Mouse (Mus musculus) midbrain, embryonic 11.5 days (tissue): Measurements from ENCODE around the gene Fes. TPM values are rescaled to one million over a fixed set of nuclear protein-coding genes. Genes with fewer than 3 reads are reported as not detected.

Experiments
- ATAC-seq: fragments of 200-750 bp; cut with Nextera tagmentation; 2 replicates; pipeline ENCODE4 v1.8.0; 2017; ENCODE audit warnings: moderate TSS enrichment, moderate library complexity; ENCODE audit not compliant: low FRiP score
- DNase-seq: peaks from one replicate; pipeline ENCODE4 v3.0.0; 2015; ENCODE audit warnings: low spot score; ENCODE audit errors: missing footprints
- H3K27ac ChIP-seq: fragments of 300-500 bp; sonication (generic); 2 replicates; pipeline ENCODE4 v1.5.1; 2014; ENCODE audit warnings: low read depth, low read length
- H3K27me3 ChIP-seq: fragments of 300-500 bp; sonication (generic); 2 replicates; pipeline ENCODE4 v1.6.1; 2014; ENCODE audit warnings: mild to moderate bottlenecking, low read length, moderate library complexity, mixed read lengths; ENCODE audit not compliant: control insufficient read depth, insufficient read depth
- H3K36me3 ChIP-seq: fragments of 300-500 bp; sonication (generic); 2 replicates; pipeline ENCODE4 v1.6.1; 2014; ENCODE audit warnings: mild to moderate bottlenecking, low read length, moderate library complexity, mixed read lengths; ENCODE audit not compliant: control insufficient read depth, insufficient read depth
- H3K4me1 ChIP-seq: fragments of 300-500 bp; sonication (generic); 2 replicates; pipeline ENCODE4 v1.6.1; 2014; ENCODE audit warnings: low read length; ENCODE audit not compliant: control insufficient read depth, insufficient read depth
- H3K4me2 ChIP-seq: fragments of 300-500 bp; sonication (generic); 2 replicates; pipeline ENCODE4 v1.6.1; 2014; ENCODE audit warnings: mild to moderate bottlenecking, moderate library complexity
- H3K4me3 ChIP-seq: fragments of 300-500 bp; sonication (generic); 2 replicates; pipeline ENCODE4 v1.5.1; 2014; ENCODE audit warnings: low read depth, low read length
- H3K9ac ChIP-seq: fragments of 300-500 bp; sonication (generic); 2 replicates; pipeline ENCODE4 v1.6.1; 2014; ENCODE audit warnings: low read length
- H3K9me3 ChIP-seq: fragments of 300-500 bp; sonication (generic); 2 replicates; pipeline ENCODE4 v1.6.1; 2016; ENCODE audit warnings: low read length; ENCODE audit not compliant: control insufficient read depth
- WGBS: fragments of 180-500 bp; shearing (Covaris S2); extraction: QIAGEN DNeasy Blood & Tissue Kit; methylation state at CpG from one replicate; pipeline ENCODE4 v1.1.7; 2014; 5-methylcytosine and 5-hydroxymethylcytosine counted together
- polyA plus RNA-seq: library from polyadenylated mRNA; unstranded; fragments of >200 nt; fragmentation: Nextera tagmentation; extraction: Ambion mirVana; gene quantifications from 2 replicates; pipeline ENCODE4 v1.2.1, GENCODE M21; 2014

Gene Fes
- polyA plus RNA-seq, 1 experiment from 2014 or later: 7.6 TPM

GRCm38 (mm10) chr7:80387033-80387632 lies 613 bp downstream of the Fes start:
- H3K27me3 ChIP-seq: peaks cover 3% of the 10 kb centered on the region
- DNase-seq (peak; percentile 89), ATAC-seq (no peak)
- H3K9ac ChIP-seq: peak overlapping the region; percentile 62
- peaks cover 14% of the 10 kb centered on the region for H3K4me1 ChIP-seq
- H3K9me3 ChIP-seq: no peaks in the 10 kb centered on the region
- WGBS: 29% methylated on average over 17 of the region's 17 CpGs
- no peaks in the 10 kb centered on the region for H3K36me3 ChIP-seq
- no peak overlapping the region for H3K27ac ChIP-seq
- H3K4me2 ChIP-seq: peak overlapping the region; percentile 49
- H3K4me3 ChIP-seq: peak overlapping the region; percentile 25; the same call in 1 of the 2 replicates

GRCm38 (mm10) chr7:80386235-80386930 lies 1.4 kb downstream of the Fes start:
- WGBS: 37% methylated on average over 18 of the region's 18 CpGs
- 0 out of 2 replicates have a peak overlapping the region, but pooled peaks have one; percentile 3 for H3K4me3 ChIP-seq
- H3K4me2 ChIP-seq: peak overlapping the region; percentile 49

DNA sequence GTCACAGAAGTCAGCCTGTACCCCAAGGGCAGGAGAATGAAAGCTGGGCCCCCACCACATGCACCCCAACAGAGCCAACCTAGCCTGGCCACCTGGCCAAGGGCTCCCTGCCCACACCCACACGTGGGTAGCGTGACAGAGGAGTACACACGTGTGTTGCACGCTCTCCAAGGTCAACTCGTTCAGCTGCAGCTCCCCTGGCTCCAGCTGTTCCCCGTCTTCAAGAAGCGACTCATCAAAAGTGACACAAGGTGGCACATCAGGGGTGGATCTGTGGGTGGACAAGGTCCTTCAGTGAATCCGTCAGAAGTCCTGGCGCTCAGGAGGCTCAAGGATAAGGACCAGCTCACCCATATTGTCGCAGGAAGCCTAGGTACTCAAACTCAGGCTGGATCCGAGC lies 4.8 kb downstream of the Fes start:
- Histone ChIP-seq H3K9ac (no peak overlapping the region), H3K36me3 (no peaks in the 10 kb centered on the region), H3K27ac (no peak overlapping the region), H3K9me3 (no peaks in the 10 kb centered on the region), H3K4me2 (no peak overlapping the region), H3K27me3 (peaks cover 3% of the 10 kb centered on the region), H3K4me1 (peaks cover 9% of the 10 kb centered on the region), H3K4me3 (no peak overlapping the region)
- DNase-seq: no peak
- 77% methylated on average over 11 of the region's 11 CpGs for WGBS
- no peak for ATAC-seq

More at GRCm38 (mm10) chr7:80386235-80386930, 1.4 kb downstream of the Fes start:
- Histone ChIP-seq H3K36me3 (no peaks in the 10 kb centered on the region), H3K9me3 (no peaks in the 10 kb centered on the region), H3K9ac (peak overlapping the region; percentile 62), H3K4me1 (peaks cover 14% of the 10 kb centered on the region), H3K27me3 (peaks cover 3% of the 10 kb centered on the region), H3K27ac (no peak overlapping the region)
- ATAC-seq (peak; percentile 81), DNase-seq (peak; percentile 100)

GRCm38 (mm10) chr7:80379531-80379930 lies 8.2 kb downstream of the Fes start:
- Histone ChIP-seq H3K27me3 (no peaks in the 10 kb centered on the region), H3K27ac (no peak overlapping the region), H3K4me1 (no peaks in the 10 kb centered on the region), H3K9ac (no peak overlapping the region), H3K4me2 (no peak overlapping the region), H3K4me3 (no peak overlapping the region), H3K9me3 (no peaks in the 10 kb centered on the region), H3K36me3 (no peaks in the 10 kb centered on the region)
- WGBS: 60% methylated on average over 13 of the region's 13 CpGs
- ATAC-seq (no peak), DNase-seq (no peak)

GRCm38 (mm10) chr7:80377471-80377870 lies 10.3 kb downstream of the Fes start:
- 33% methylated on average over 6 of the region's 6 CpGs for WGBS
- no peaks in the 10 kb centered on the region for H3K9me3 ChIP-seq
- peak; percentile 97 for DNase-seq
- no peak overlapping the region for H3K4me3 ChIP-seq
- H3K4me2 ChIP-seq: no peak overlapping the region
- H3K27ac ChIP-seq: no peak overlapping the region
- no peaks in the 10 kb centered on the region for H3K27me3 ChIP-seq
- no peak overlapping the region for H3K9ac ChIP-seq
- H3K4me1 ChIP-seq: no peaks in the 10 kb centered on the region
- no peaks in the 10 kb centered on the region for H3K36me3 ChIP-seq
- no peak for ATAC-seq

DNA sequence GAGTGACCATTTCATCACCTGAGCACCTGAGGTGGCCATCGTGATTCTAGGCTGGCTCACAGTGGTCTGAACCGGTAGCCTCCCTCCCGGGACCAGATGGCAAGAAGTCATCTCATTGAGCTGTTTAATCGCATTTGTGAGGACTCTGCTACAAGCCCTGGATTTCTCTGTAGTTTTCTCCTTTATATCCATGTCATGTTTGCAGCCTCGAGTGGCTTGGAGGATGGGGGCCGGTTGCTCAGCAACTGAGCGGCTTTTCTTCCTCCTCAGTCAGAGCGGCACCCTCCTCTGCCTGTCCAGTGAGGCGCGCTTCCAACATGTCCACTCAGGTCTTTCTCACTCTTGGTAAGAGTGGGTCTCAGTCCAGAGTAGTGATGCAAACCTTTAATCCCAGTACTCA lies 11.6 kb downstream of the Fes start:
- Histone ChIP-seq H3K9me3 (no peaks in the 10 kb centered on the region), H3K27ac (no peak overlapping the region), H3K4me1 (no peaks in the 10 kb centered on the region), H3K36me3 (no peaks in the 10 kb centered on the region), H3K9ac (no peak overlapping the region), H3K4me2 (no peak overlapping the region), H3K27me3 (no peaks in the 10 kb centered on the region), H3K4me3 (no peak overlapping the region)
- 72% methylated on average over 10 of the region's 10 CpGs for WGBS
- ATAC-seq: no peak
- DNase-seq: no peak

DNA sequence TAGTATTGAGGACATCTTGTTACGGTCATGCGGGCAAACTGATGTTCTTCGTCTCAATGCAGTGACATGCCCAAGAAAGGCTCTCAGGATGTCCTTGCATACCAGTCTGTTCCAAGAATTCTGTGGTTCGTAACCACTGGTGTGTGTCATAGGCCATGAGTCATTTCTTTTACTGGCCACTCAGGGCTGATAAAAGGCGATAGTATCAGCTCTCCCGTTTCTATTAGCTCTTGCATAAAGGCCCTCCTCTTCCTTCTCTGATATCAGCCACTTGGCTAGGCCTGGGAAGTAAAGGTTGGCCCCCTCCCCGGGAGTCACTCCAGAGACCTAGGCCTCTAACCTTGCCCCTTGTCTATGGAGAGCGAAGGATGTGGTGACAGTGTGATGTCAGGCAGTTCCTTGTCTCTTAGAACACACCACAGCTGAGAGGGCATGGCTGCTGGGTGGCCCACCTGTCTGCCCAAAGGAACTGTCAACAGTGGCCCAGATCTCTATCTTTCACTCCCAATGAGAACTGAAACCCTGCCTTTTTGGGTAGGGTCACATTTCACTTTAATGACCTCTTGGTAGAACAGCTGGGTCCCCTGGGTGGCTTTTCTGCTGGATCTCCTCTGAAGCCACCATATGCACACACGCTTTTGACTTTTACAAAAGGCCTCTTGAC lies 12.2 kb downstream of the Fes start:
- H3K4me1 ChIP-seq: no peaks in the 10 kb centered on the region
- no peak overlapping the region for H3K27ac ChIP-seq
- no peaks in the 10 kb centered on the region for H3K36me3 ChIP-seq
- H3K27me3 ChIP-seq: no peaks in the 10 kb centered on the region
- no peak overlapping the region for H3K4me2 ChIP-seq
- H3K9ac ChIP-seq: no peak overlapping the region
- DNase-seq (no peak), ATAC-seq (no peak)
- H3K9me3 ChIP-seq: no peaks in the 10 kb centered on the region
- 88% methylated on average over 9 of the region's 9 CpGs for WGBS
- no peak overlapping the region for H3K4me3 ChIP-seq

- Histone ChIP-seq H3K4me1 (peaks cover 7% of the 10 kb centered on the region), H3K4me2 (no peak overlapping the region), H3K36me3 (no peaks in the 10 kb centered on the region), H3K9ac (no peak overlapping the region), H3K4me3 (no peak overlapping the region), H3K27me3 (no peaks in the 10 kb centered on the region), H3K9me3 (no peaks in the 10 kb centered on the region), H3K27ac (no peak overlapping the region)
- 84% methylated on average over 3 of the region's 3 CpGs for WGBS
- no peak for DNase-seq
- no peak for ATAC-seq
These were observed 13.0 kb downstream of the Fes start for GRCm38 (mm10) chr7:80374733-80375132.

DNA sequence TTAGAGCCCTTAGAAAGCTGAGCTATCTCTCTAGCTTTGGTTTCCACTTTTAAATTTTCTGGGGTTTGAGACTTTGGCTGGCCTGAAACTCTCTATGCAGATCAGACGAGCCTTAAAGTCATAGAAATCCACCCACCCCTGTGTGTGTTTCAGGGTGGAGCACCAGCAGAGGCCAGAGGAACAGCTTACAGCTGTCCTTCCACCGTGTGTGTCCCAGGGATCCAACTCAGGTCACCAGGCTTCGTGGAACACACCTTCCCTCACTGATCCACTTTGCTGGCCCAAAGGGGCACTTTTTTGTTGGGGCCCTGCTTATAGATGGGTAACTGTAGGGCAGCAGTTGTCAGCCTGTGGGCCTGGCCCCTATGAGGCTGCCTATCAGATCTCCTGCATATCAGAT lies 13.5 kb downstream of the Fes start:
- Histone ChIP-seq H3K27me3 (no peaks in the 10 kb centered on the region), H3K4me2 (no peak overlapping the region), H3K4me1 (peaks cover 11% of the 10 kb centered on the region), H3K9ac (no peak overlapping the region), H3K36me3 (no peaks in the 10 kb centered on the region), H3K4me3 (no peak overlapping the region), H3K9me3 (no peaks in the 10 kb centered on the region), H3K27ac (no peak overlapping the region)
- DNase-seq: no peak
- WGBS: 62% methylated on average over 3 of the region's 3 CpGs
- ATAC-seq: no peak
